Mouse (Mus musculus) embryonic stem cell, embryonic (primary cell): Measurements from ENCODE around the gene Tsc22d3.

ENCODE experiments used
- CTCF ChIA-PET, 4 experiments: fragments of 300-600 bp in 2 of 4; fragments of 350-600 bp in 2 of 4; sonication (Branson Sonifier 250); formaldehyde crosslinking; loops; one replicate each; lab custom pipeline; 2022; ENCODE audit warnings: inconsistent platforms in 2 of 4; lab: Charles Lee
- POLR2A ChIA-PET, 4 experiments: fragments of 300-600 bp in 2 of 4; fragments of 350-600 bp in 2 of 4; sonication (Branson Sonifier 250); formaldehyde crosslinking; loops; one replicate each; lab custom pipeline; 2022; ENCODE audit warnings: antibody characterized with exemption in 4 of 4, inconsistent platforms in 1 of 4; lab: Charles Lee

Tsc22d3 gene

GRCm38 (mm10) chrX:140539111-140539680, 61.3 kb downstream of the Tsc22d3 start:
- POLR2A ChIA-PET: interaction anchor here in 1 of 4 experiments (0.7 to 1.0 kb wide), 2 partner anchors 27 to 105 kb away, joined by 3 read pairs; no protein-coding TSS in a partner anchor
- CTCF ChIA-PET: interaction anchor here in 1 of 4 experiments (1.5 kb wide), 1 partner anchor 35 kb away, joined by 8 read pairs; no protein-coding TSS in a partner anchor

- POLR2A ChIA-PET: interaction anchor here in 1 of 4 experiments (1.0 kb wide), 1 partner anchor 104 kb away, joined by 3 read pairs; no protein-coding TSS in a partner anchor
- CTCF ChIA-PET: interaction anchor here in 1 of 4 experiments (1.5 kb wide), 1 partner anchor 35 kb away, joined by 8 read pairs; no protein-coding TSS in a partner anchor
Observed at GRCm38 (mm10) chrX:140538649-140539048, 61.8 kb downstream of the Tsc22d3 start.

- CTCF ChIA-PET: no interaction called here
Observed at GRCm38 (mm10) chrX:140537662-140538061, 62.8 kb downstream of the Tsc22d3 start.

GRCm38 (mm10) chrX:140535487-140535886, 65.0 kb downstream of the Tsc22d3 start:
- ChIA-PET CTCF (interaction anchor here in 1 of 4 experiments (0.6 kb wide), 1 partner anchor 31 kb away, joined by 4 read pairs; no protein-coding TSS in a partner anchor), POLR2A (no interaction called here)

More at GRCm38 (mm10) chrX:140537662-140538061, 62.8 kb downstream of the Tsc22d3 start:
- POLR2A ChIA-PET: no interaction called here

GRCm38 (mm10) chrX:140534306-140534705, 66.2 kb downstream of the Tsc22d3 start:
- POLR2A ChIA-PET: no interaction called here
- CTCF ChIA-PET: no interaction called here

- ChIA-PET POLR2A (no interaction called here), CTCF (no interaction called here)
Observed at GRCm38 (mm10) chrX:140532325-140532724, 68.1 kb downstream of the Tsc22d3 start.

GRCm38 (mm10) chrX:140531356-140531755, 69.1 kb downstream of the Tsc22d3 start:
- ChIA-PET POLR2A (no interaction called here), CTCF (no interaction called here)

GRCm38 (mm10) chrX:140530632-140531031, 69.8 kb downstream of the Tsc22d3 start:
- POLR2A ChIA-PET: interaction anchor here in 2 of 4 experiments (1.2 to 1.5 kb wide), 2 partner anchors 13 kb away, joined by 3 to 4 read pairs; no protein-coding TSS in a partner anchor
- CTCF ChIA-PET: no interaction called here

- CTCF ChIA-PET: no interaction called here
- POLR2A ChIA-PET: no interaction called here
Observed at GRCm38 (mm10) chrX:140529074-140529561, 71.3 kb downstream of the Tsc22d3 start.

GRCm38 (mm10) chrX:140527231-140527630, 73.2 kb downstream of the Tsc22d3 start:
- ChIA-PET CTCF (no interaction called here), POLR2A (no interaction called here)

GRCm38 (mm10) chrX:140526253-140526618, 74.2 kb downstream of the Tsc22d3 start:
- CTCF ChIA-PET: no interaction called here
- POLR2A ChIA-PET: interaction anchor here in 1 of 4 experiments (0.5 kb wide), 1 partner anchor 74 kb away, joined by 7 read pairs; no protein-coding TSS in a partner anchor

- ChIA-PET CTCF (no interaction called here), POLR2A (interaction anchor here in 1 of 4 experiments (0.5 to 1.0 kb wide), 2 partner anchors 17 to 74 kb away, joined by 3 to 7 read pairs; no protein-coding TSS in a partner anchor)
Observed at GRCm38 (mm10) chrX:140525604-140526252, 74.7 kb downstream of the Tsc22d3 start.

GRCm38 (mm10) chrX:140524231-140524630, 76.2 kb downstream of the Tsc22d3 start:
- POLR2A ChIA-PET: no interaction called here
- CTCF ChIA-PET: no interaction called here

- CTCF ChIA-PET: no interaction called here
- POLR2A ChIA-PET: no interaction called here
Observed at GRCm38 (mm10) chrX:140522071-140522765, 78.2 kb downstream of the Tsc22d3 start.

- ChIA-PET CTCF (interaction anchor here in 3 of 4 experiments (0.5 to 1.2 kb wide), 5 partner anchors 10 to 243 kb away, joined by 3 to 6 read pairs (median 4); no protein-coding TSS in a partner anchor), POLR2A (interaction anchor here in 3 of 4 experiments (0.7 to 2.2 kb wide), 8 partner anchors 10 to 458 kb away, joined by 3 to 8 read pairs (median 6); partner anchors contain the start of genes Nup62cl (in 1 of the 3) and Pih1h3b (in 1 of the 3))
Observed at GRCm38 (mm10) chrX:140520146-140521102, 80.0 kb downstream of the Tsc22d3 start.

GRCm38 (mm10) chrX:140518351-140518750, 82.1 kb downstream of the Tsc22d3 start:
- CTCF ChIA-PET: no interaction called here
- POLR2A ChIA-PET: interaction anchor here in 1 of 4 experiments (2.2 kb wide), 1 partner anchor 14 kb away, joined by 7 read pairs; no protein-coding TSS in a partner anchor

- CTCF ChIA-PET: interaction anchor here in 2 of 4 experiments (1.4 to 1.5 kb wide), 2 partner anchors 9 to 22 kb away, joined by 3 to 5 read pairs; no protein-coding TSS in a partner anchor
- POLR2A ChIA-PET: interaction anchor here in 1 of 4 experiments (3.5 kb wide), 1 partner anchor 30 kb away, joined by 10 read pairs; no protein-coding TSS in a partner anchor
Observed at GRCm38 (mm10) chrX:140513379-140513778, 87.1 kb downstream of the Tsc22d3 start.
